Mouse (Mus musculus) heart, adult 2 months (tissue): Measurements from ENCODE around the gene Top2b.
A peak's percentile ranks its signal among the peaks of the same experiment; 100 is the strongest.

Experiments
- CTCF ChIP-seq: fragments of 200-600 bp; IDR thresholded peaks from 2 replicates; pipeline ENCODE4 v1.8.1; 2022; ENCODE audit warnings: antibody characterized with exemption, mild to moderate bottlenecking, moderate library complexity
- POLR2A ChIP-seq: fragments of 200-500 bp; IDR thresholded peaks from 2 replicates; pipeline ENCODE4 v1.6.1; 2011; ENCODE audit warnings: mild to moderate bottlenecking, low read depth, low read length, control low read depth; ENCODE audit not compliant: insufficient read depth

- TF ChIP-seq POLR2A = no peak
- TF ChIP-seq CTCF = peak; percentile 37
Measured at GRCm38 (mm10) chr14:16325208-16325607, 39.8 kb upstream of the Top2b start.
